Mouse (Mus musculus) small intestine, adult 2 months (tissue): Measurements from ENCODE around the gene Traf2. TPM values are rescaled to one million over a fixed set of nuclear protein-coding genes. Genes with fewer than 3 reads are reported as not detected.
A peak's percentile ranks its signal among the peaks of the same experiment; 100 is the strongest.

Source experiments
- H3K27ac ChIP-seq: fragments of 200-500 bp; 2 replicates; pipeline ENCODE4 v1.5.1; 2012; ENCODE audit warnings: low read depth, low read length, control low read depth, inconsistent platforms; ENCODE audit not compliant: insufficient read depth
- H3K27me3 ChIP-seq: fragments of 200-500 bp; 2 replicates; pipeline ENCODE4 v1.6.1; 2012; ENCODE audit warnings: mild to moderate bottlenecking, moderate library complexity, low read length, inconsistent platforms; ENCODE audit not compliant: control insufficient read depth, insufficient read depth
- H3K36me3 ChIP-seq: fragments of 200-500 bp; 2 replicates; pipeline ENCODE4 v1.6.1; 2012; ENCODE audit warnings: mild to moderate bottlenecking, low read length, control low read depth, inconsistent platforms; ENCODE audit not compliant: control insufficient read depth, insufficient read depth
- H3K4me1 ChIP-seq: fragments of 200-500 bp; 2 replicates; pipeline ENCODE4 v1.6.1; 2012; ENCODE audit warnings: low read length, inconsistent platforms, mixed read lengths; ENCODE audit not compliant: control insufficient read depth, insufficient read depth, insufficient read length
- H3K4me3 ChIP-seq: fragments of 200-500 bp; 2 replicates; pipeline ENCODE4 v1.5.1; 2012; ENCODE audit warnings: low read depth, mild to moderate bottlenecking, control low read depth, inconsistent platforms, low read length, moderate library complexity
- CTCF ChIP-seq: fragments of 200-500 bp; IDR thresholded peaks from 2 replicates; pipeline ENCODE4 v1.5.1; 2012; ENCODE audit warnings: low read depth, mild to moderate bottlenecking, control low read depth, inconsistent platforms, low read length, moderate library complexity, mixed read lengths; ENCODE audit not compliant: insufficient replicate concordance, insufficient read length; ENCODE audit errors: extremely low read depth
- POLR2A ChIP-seq: fragments of 200-500 bp; IDR thresholded peaks from 2 replicates; pipeline ENCODE4 v1.6.1; 2012; ENCODE audit warnings: low read depth, mild to moderate bottlenecking, control low read depth, inconsistent platforms, low read length, moderate library complexity
- WGBS: fragments of 180-500 bp; shearing (Covaris S2); methylation state at CpG from one replicate; pipeline ENCODE4 v1.1.7; 2018; 5-methylcytosine and 5-hydroxymethylcytosine counted together
- polyA plus RNA-seq: library from polyadenylated mRNA; depleted of rRNA; stranded (reverse); fragments of >200 nt; gene quantifications from 2 replicates; pipeline ENCODE4 v1.2.3, GENCODE M21; 2012

Traf2 gene
- polyA plus RNA-seq, 1 experiment: 13.7 TPM

DNA sequence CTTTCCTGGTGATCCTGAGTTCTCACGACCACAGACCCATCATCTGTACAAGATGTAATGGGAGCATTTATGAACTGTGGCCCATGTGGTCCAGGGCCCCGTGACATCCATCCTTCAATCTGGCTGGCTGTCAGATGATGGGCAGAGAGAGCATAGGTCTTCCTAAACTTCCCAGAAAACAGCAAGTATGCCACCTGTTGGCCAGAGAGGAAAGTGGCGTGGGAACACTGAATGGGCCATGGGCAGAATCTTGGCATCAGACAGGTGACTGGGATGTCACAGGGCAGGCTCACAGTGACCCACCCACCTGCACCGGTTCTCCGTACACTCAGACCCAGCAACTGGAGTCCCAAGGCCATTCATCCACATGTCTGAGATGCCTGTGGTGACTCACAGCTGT, 4.4 kb upstream of the Traf2 start:
- H3K4me3 ChIP-seq: no peak overlapping the region
- 19% methylated on average over 5 of the region's 5 CpGs for WGBS
- TF ChIP-seq POLR2A: no peak
- peak; percentile 63; the same call in 1 of the 2 replicates for TF ChIP-seq CTCF
- H3K36me3 ChIP-seq: no peaks in the 10 kb centered on the region
- no peak overlapping the region for H3K27ac ChIP-seq
- H3K27me3 ChIP-seq: no peaks in the 10 kb centered on the region
- H3K4me1 ChIP-seq: peaks cover 15% of the 10 kb centered on the region; the same call in 1 of the 2 replicates

DNA sequence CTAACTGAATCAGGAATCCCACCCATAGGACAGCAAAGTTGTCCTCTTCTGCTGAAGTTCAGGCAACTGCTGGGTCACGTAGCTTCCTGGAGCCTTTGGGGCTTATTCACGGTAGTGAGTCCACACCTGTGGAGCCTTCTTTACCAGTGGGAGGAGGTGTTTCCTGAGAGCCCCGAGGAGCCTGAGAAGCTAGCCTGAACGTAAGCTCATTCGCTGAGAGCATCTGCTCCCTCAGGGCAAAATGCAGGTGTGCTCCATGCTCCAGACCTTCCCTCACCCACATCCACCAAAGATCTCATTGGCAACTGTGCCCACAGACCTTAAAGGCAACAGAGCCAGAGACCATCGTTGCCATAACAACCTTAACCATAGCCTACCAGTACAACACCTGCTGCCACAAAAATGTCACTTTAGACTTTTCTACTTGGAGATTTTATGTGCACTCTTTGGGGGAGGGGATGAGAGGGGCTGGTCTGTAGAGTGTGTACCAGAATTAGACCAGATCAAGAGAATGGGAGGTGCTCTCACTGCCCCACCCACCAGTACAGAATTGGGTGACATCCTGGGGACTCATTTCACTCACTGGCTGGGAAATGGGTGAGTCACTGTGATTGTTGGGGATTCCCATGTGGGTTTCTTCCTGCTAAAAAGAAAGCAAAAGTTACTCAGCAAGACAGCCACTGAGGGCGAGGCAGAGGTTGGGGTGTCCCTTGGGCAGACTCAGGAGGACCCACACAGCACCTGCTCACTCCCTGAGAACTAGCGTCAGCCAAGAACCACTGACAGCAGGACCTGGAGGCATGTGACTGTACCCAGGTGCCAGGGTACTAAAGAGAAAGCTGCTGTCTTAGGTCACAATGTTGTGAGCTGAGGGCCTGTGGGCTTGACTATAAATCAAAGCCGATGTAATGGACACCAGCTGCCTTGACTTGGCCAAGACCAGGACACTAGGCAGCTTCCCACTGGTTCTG, 2.6 kb upstream of the Traf2 start:
- H3K36me3 ChIP-seq: no peaks in the 10 kb centered on the region
- TF ChIP-seq POLR2A (no peak), CTCF (no peak)
- no peak overlapping the region for H3K4me3 ChIP-seq
- no peaks in the 10 kb centered on the region for H3K27me3 ChIP-seq
- 40% methylated on average over 9 of the region's 9 CpGs for WGBS
- peaks cover 17% of the 10 kb centered on the region for H3K4me1 ChIP-seq
- H3K27ac ChIP-seq: peak overlapping the region; percentile 56

DNA sequence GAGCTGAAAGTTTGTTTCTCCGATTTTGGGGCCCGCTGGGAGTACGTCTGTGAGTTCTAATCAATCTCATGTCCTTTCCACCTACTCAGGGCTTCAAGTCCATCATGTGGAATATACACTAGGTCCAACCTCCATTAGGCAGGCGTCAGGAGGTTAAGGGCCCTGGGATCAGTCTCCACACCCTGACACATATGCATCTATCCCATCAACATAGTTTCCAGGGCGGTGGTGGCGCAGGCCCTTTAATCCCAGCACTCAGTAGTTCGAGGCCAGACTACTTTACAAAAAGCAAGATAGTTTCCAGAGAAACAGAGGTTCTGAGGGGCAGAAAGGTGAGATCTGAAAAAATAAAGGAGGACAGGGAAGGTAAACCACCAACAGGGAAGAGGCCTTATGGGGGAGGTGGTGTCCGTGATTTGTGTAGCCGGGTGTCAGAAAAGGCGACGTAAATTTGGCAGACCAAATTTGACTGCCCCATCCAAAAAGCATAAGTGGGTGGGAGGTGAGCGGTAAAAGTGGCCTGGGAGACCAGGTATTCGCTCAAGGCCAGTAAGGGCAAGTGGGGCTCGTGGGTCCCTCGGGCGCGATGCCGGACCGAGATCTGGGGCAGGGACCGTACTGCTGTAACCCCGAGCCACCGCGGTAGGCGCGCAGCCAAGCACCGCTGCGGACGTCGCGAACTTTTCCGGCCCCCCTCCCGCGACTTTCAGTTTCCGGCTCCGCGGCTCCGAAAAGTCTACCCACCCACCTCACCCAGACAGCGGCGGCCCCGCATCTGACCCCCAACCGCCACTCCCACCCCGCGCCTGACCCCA, 537 bp downstream of the Traf2 start:
- H3K36me3 ChIP-seq: no peaks in the 10 kb centered on the region
- peak overlapping the region; percentile 98 for H3K4me3 ChIP-seq
- peak overlapping the region; percentile 74 for H3K27ac ChIP-seq
- TF ChIP-seq CTCF (no peak), POLR2A (no peak)
- 3% methylated on average over 43 of the region's 43 CpGs for WGBS
- peaks cover 22% of the 10 kb centered on the region for H3K4me1 ChIP-seq
- H3K27me3 ChIP-seq: no peaks in the 10 kb centered on the region

DNA sequence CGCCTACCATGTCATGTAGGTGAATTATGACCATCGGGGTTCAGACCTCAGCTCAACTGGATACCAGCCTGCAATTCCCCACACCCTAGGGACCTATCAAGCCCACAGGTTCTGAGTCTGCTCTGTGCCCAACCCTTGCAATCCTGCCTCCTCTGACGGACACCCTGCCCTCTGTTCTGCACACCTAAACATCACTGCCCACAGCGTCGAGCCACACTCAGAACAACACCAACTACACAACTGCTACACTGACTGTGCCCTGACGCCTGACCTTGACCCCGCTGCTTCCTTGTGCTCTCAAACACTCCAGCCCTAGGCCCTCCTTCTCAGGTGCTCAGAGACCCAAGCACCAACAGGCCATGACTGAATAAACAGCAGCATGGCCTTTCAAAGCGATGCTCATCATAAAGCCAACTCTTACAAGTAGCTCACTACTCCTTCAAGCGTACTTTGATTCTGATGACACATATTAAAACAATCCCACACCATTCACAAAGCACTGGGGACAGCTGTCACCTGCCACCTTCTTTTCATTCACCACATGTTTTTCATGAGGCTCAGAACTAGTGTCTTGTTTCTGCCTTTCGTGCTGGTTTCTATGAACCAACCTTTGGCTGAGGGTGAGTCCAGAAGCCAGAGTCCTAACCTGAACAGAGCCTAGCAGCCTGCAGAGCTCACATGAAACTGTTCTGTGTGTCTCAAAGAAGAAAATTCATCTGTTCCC, 4.9 kb downstream of the Traf2 start:
- WGBS: 73% methylated on average over 10 of the region's 10 CpGs
- Histone ChIP-seq H3K27ac (no peak overlapping the region), H3K27me3 (no peaks in the 10 kb centered on the region), H3K4me3 (no peak overlapping the region), H3K36me3 (peaks cover 16% of the 10 kb centered on the region), H3K4me1 (peaks cover 8% of the 10 kb centered on the region)
- TF ChIP-seq POLR2A: no peak
- TF ChIP-seq CTCF: no peak

DNA sequence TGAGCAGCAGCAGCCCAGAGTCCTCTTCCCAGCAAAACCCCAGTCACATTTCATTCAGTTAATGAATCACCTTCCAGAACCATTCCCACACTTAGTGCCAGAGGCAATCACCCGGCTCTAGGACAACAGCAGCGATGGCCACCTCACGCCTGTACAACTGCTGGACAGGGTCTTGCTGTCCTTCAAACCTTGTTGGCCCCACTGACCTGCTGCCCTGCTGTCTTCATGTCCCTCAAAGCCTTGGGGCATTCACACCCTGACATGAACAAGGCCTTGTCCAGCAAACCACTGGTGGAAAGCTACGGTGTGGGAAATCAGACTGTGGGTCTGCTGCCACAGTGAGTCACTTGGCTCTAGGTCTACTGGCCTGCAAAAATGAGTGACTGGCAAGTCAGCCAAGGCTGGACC, 6.2 kb downstream of the Traf2 start:
- peaks cover 26% of the 10 kb centered on the region for H3K36me3 ChIP-seq
- TF ChIP-seq POLR2A: no peak
- no peak for TF ChIP-seq CTCF
- no peak overlapping the region for H3K27ac ChIP-seq
- H3K27me3 ChIP-seq: no peaks in the 10 kb centered on the region
- no peak overlapping the region for H3K4me3 ChIP-seq
- 91% methylated on average over 4 of the region's 4 CpGs for WGBS
- H3K4me1 ChIP-seq: peaks cover 5% of the 10 kb centered on the region

DNA sequence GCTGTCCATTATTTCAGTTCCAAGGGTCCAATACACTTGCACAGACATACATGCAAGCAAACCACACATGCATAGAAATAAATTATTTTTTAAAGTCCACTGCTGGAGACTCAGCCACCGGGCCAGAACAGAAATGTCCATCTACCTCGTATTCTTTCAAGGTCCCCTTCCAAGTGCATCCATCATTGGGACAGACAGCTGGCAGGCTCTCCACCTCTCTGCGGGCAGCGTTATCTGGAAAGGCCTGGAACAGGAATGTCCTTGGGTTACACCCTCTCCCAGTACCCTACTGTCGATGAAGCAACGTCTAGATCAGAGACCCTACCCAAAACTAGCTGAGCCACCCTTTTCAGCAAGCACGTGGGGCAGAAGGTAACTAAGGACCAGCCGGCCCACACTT, 10.2 kb downstream of the Traf2 start:
- Histone ChIP-seq H3K36me3 (peaks cover 36% of the 10 kb centered on the region), H3K27ac (no peak overlapping the region), H3K27me3 (no peaks in the 10 kb centered on the region), H3K4me3 (no peak overlapping the region), H3K4me1 (peaks cover 10% of the 10 kb centered on the region)
- TF ChIP-seq POLR2A (no peak), CTCF (no peak)
- WGBS: 78% methylated on average over 8 of the region's 8 CpGs
